Mouse (Mus musculus) stomach, embryonic 14.5 days (tissue): ENCODE data around the gene Rragd. TPM values are rescaled to one million over a fixed set of nuclear protein-coding genes. Genes with fewer than 3 reads are reported as not detected.
A peak's percentile ranks its signal among the peaks of the same experiment; 100 is the strongest.
"Not testable (repeated sequence)": the region's sequence is repeated elsewhere in the genome, so short reads cannot be mapped to it uniquely, and the experiment has no call there.

Source experiments
- ATAC-seq: fragments of 200-750 bp; cut with Nextera tagmentation; 2 replicates; pipeline ENCODE4 v1.8.0; 2017; ENCODE audit warnings: low read depth, moderate TSS enrichment; ENCODE audit not compliant: insufficient number of reproducible peaks, insufficient read depth, low FRiP score
- H3K27ac ChIP-seq: fragments of 300-500 bp; sonication (generic); 2 replicates; pipeline ENCODE4 v1.5.1; 2014; ENCODE audit warnings: mild to moderate bottlenecking, low read length, moderate library complexity, mixed read lengths
- H3K27me3 ChIP-seq: fragments of 300-500 bp; sonication (generic); 2 replicates; pipeline ENCODE4 v1.6.1; 2014; ENCODE audit warnings: low read length, control low read depth, mixed read lengths; ENCODE audit not compliant: control insufficient read depth, insufficient read depth
- H3K36me3 ChIP-seq: fragments of 300-500 bp; sonication (generic); 2 replicates; pipeline ENCODE4 v1.6.1; 2014; ENCODE audit warnings: mild to moderate bottlenecking, control low read depth, low read length, moderate library complexity, mixed read lengths; ENCODE audit not compliant: control insufficient read depth, insufficient read depth
- H3K4me1 ChIP-seq: fragments of 300-500 bp; sonication (generic); 2 replicates; pipeline ENCODE4 v1.6.1; 2014; ENCODE audit warnings: low read length, control low read depth, mixed read lengths; ENCODE audit not compliant: control insufficient read depth, insufficient read depth
- H3K4me2 ChIP-seq: fragments of 300-500 bp; sonication (generic); replicated peaks from 2 replicates; pipeline ENCODE4 v1.6.1; 2014; ENCODE audit warnings: low read depth, low read length, control low read depth
- H3K4me3 ChIP-seq: fragments of 300-500 bp; sonication (generic); 2 replicates; pipeline ENCODE4 v1.5.1; 2014; ENCODE audit warnings: low read depth, low read length, control low read depth
- H3K9ac ChIP-seq: fragments of 300-500 bp; sonication (generic); replicated peaks from 2 replicates; pipeline ENCODE4 v1.6.1; 2014; ENCODE audit warnings: low read depth, mild to moderate bottlenecking, control low read depth, low read length, moderate library complexity, mixed read lengths
- H3K9me3 ChIP-seq: fragments of 300-500 bp; sonication (generic); 2 replicates; pipeline ENCODE4 v1.6.1; 2016; ENCODE audit warnings: low read depth, low read length, control low read depth; ENCODE audit not compliant: control insufficient read depth
- WGBS: fragments of 180-500 bp; shearing (Covaris S2); extraction: QIAGEN DNeasy Blood & Tissue Kit; methylation state at CpG from one replicate; pipeline ENCODE4 v1.1.7; 2014; 5-methylcytosine and 5-hydroxymethylcytosine counted together
- polyA plus RNA-seq: library from polyadenylated mRNA; unstranded; fragments of >200 nt; fragmentation: Nextera tagmentation; extraction: Ambion mirVana; gene quantifications from 2 replicates; pipeline ENCODE4 v1.2.1, GENCODE M21; 2014

The Rragd gene
- polyA plus RNA-seq, 1 experiment from 2014 or later = 7.1 TPM

DNA sequence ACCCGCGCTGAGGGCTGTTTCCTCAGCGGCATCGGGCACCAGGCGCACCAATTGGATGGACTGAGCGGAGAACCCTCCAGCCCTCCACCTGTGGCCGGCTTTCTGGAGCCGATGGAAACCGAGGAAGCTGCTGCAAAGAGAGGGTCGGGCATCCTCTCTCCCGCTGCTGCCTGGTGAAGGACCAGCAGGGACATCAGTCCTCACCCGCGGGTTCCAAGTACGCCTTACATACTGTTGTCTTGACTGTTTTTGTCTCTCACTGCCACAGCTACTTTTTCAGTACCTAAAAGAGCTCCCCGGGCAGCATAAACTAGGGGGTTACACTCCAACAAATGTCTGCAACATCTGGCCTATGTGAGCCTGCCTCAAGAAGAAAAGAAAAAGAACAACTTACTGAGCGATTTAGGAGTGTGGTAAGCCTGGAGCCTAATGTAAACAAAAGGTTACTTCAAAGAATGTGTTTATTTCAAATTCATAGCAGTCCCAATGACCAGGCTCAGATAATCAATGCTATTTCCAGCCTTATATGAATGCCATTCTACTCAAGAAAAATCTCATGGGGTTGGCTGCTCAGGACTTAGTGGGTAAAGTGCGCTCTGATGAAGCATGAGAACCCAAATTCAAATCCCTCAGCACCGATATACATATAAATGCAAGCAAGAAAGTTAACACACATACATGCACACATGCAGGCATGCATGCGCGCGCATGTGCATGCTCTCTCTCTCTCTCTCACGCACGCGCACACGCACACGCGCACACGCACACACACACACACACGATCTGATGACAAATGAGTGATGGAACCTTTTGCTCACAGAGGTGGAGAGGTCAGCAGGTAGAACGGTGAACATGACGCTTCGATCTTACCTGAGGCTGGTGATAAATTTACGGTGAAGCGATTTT is 31.5 kb upstream of the Rragd start:
- H3K4me3 ChIP-seq = peak overlapping the region; percentile 69
- ATAC-seq = no peak
- H3K4me2 ChIP-seq = peak overlapping the region; percentile 97
- no peak overlapping the region for H3K27ac ChIP-seq
- H3K9ac ChIP-seq = no peak overlapping the region
- no peaks in the 10 kb centered on the region for H3K36me3 ChIP-seq
- H3K9me3 ChIP-seq = no peaks in the 10 kb centered on the region
- no peaks in the 10 kb centered on the region for H3K27me3 ChIP-seq
- H3K4me1 ChIP-seq = peaks cover 10% of the 10 kb centered on the region; the same call in 1 of the 2 replicates
- 6% methylated on average over 34 of the region's 34 CpGs for WGBS

DNA sequence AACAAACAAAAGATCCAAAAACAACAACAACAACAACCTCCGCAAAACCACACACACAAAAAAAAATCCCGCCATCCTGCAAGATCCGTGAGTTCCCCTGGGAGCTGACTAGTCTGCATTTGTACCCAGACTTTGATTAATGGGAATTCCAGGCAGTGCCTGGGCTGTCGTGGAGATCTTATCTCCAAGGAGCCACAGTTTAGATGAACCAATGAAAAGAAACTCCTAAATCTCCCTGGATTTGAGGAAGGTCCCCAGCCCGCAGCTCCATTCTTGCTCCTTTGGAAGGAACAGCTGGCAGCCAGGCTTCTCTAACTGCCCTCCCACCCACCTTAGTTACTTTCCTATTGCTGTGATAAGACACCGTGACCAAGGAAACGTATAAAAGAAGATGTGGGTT is 30.2 kb upstream of the Rragd start:
- peaks cover 10% of the 10 kb centered on the region; the same call in 1 of the 2 replicates for H3K4me1 ChIP-seq
- 3% methylated on average over 7 of the region's 7 CpGs for WGBS
- no peak overlapping the region for H3K9ac ChIP-seq
- no peak for ATAC-seq
- no peaks in the 10 kb centered on the region for H3K36me3 ChIP-seq
- H3K27ac ChIP-seq = no peak overlapping the region
- no peaks in the 10 kb centered on the region for H3K27me3 ChIP-seq
- H3K9me3 ChIP-seq = no peaks in the 10 kb centered on the region
- H3K4me2 ChIP-seq = peak overlapping the region; percentile 97
- H3K4me3 ChIP-seq = no peak overlapping the region

- 51% methylated on average over 2 of the region's 2 CpGs for WGBS
- Histone ChIP-seq H3K27me3 (no peaks in the 10 kb centered on the region), H3K4me2 (no peak overlapping the region), H3K36me3 (no peaks in the 10 kb centered on the region), H3K27ac (no peak overlapping the region), H3K4me1 (0 out of 2 replicates have a peak, but pooled peaks cover 6% of the 10 kb centered on the region), H3K9ac (no peak overlapping the region), H3K9me3 (no peaks in the 10 kb centered on the region), H3K4me3 (no peak overlapping the region)
- no peak for ATAC-seq
Observed at GRCm38 (mm10) chr4:32956423-32956822, 26.4 kb upstream of the Rragd start.

- Histone ChIP-seq H3K4me1 (no peaks in the 10 kb centered on the region), H3K27me3 (no peaks in the 10 kb centered on the region), H3K4me2 (no peak overlapping the region), H3K36me3 (no peaks in the 10 kb centered on the region), H3K9ac (no peak overlapping the region), H3K9me3 (no peaks in the 10 kb centered on the region), H3K4me3 (no peak overlapping the region), H3K27ac (no peak overlapping the region)
- no peak for ATAC-seq
- 67% methylated on average over 3 of the region's 3 CpGs for whole genome bisulfite sequencing
Observed at GRCm38 (mm10) chr4:32961394-32961793, 21.4 kb upstream of the Rragd start.

- H3K27me3 ChIP-seq = not testable (repeated sequence)
Observed at GRCm38 (mm10) chr4:32964619-32965018, 18.2 kb upstream of the Rragd start.

DNA sequence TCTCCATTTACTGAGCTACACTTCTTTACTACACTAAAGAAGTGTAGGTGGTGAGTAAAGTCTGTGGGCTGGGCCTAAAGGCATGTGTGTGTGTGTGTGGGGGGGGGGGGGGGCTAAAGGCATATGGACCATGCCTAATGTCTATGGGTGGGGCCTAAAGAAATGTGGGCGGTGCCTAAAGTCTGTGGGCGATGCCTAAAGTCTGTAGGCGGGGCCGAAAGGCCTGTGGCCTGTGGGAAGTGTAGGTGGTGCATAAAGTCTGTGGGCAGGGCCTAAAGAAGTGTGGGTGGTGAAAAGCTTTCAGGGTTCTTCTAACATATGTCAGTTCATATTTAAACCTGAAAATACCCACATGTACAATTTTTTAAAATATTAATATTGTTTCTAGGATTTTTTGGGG is 5.5 kb upstream of the Rragd start:
- 89% methylated on average over 4 of the region's 4 CpGs for WGBS

More at GRCm38 (mm10) chr4:32964619-32965018, 18.2 kb upstream of the Rragd start:
- not testable (repeated sequence) for H3K9me3 ChIP-seq, H3K27ac ChIP-seq, H3K4me1 ChIP-seq, H3K4me2 ChIP-seq, ATAC-seq, H3K9ac ChIP-seq, H3K36me3 ChIP-seq, H3K4me3 ChIP-seq
- WGBS = 74% methylated on average over 19 of the region's 19 CpGs

DNA sequence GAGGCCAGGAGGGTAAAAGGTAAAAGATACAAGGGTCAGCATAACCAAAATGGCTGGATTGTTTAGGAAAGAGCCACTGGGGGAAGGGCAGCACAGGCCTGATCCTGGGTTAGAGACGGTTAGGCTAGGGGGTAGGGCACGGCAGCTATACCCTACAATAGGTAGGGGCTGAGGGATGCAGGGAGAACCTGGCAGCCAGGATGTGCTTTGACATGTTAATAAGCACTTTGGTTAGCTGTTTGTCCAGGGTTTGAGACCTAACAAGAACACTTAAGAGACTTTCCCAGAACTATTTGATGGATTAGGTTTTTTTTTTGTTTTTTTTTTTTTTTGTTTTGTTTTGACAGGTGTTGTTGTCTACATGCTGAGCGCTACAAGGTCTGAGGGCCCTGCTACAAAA is 2.8 kb upstream of the Rragd start:
- Histone ChIP-seq H3K9me3 (no peaks in the 10 kb centered on the region), H3K4me1 (peaks cover 5% of the 10 kb centered on the region; the same call in 1 of the 2 replicates), H3K4me3 (no peak overlapping the region), H3K27me3 (no peaks in the 10 kb centered on the region; the same call in 1 of the 2 replicates), H3K27ac (no peak overlapping the region), H3K4me2 (no peak overlapping the region), H3K9ac (no peak overlapping the region), H3K36me3 (no peaks in the 10 kb centered on the region)
- ATAC-seq = no peak
- 79% methylated on average over 3 of the region's 3 CpGs for WGBS

More for the DNA sequence above, 5.5 kb upstream of the Rragd start:
- ATAC-seq = no peak
- H3K9me3 ChIP-seq = no peaks in the 10 kb centered on the region
- H3K4me3 ChIP-seq = no peak overlapping the region
- H3K4me2 ChIP-seq = no peak overlapping the region
- no peaks in the 10 kb centered on the region for H3K4me1 ChIP-seq
- no peaks in the 10 kb centered on the region for H3K36me3 ChIP-seq
- H3K9ac ChIP-seq = no peak overlapping the region
- no peaks in the 10 kb centered on the region for H3K27me3 ChIP-seq
- H3K27ac ChIP-seq = no peak overlapping the region

DNA sequence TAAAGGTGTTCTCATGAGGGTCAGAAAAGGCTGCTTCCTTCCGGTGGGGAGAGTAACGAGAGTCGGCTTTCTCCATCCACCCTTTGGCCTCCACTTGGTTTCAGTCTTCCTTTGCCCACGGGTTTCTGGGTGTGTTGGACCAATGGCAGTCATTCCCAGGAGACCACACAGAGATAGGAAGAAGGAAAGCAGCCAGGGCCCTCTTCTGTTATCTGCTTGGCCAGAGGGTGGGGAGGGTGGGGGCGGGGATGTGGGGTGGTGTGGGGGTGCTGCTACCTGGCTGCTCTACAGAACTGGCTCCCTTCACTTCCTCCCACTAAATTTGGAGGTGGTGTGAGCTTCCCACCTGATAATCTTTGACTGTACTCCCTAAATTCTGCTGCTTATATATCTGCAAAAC is 1.2 kb upstream of the Rragd start:
- no peak for ATAC-seq
- WGBS = 19% methylated on average over 5 of the region's 5 CpGs
- H3K36me3 ChIP-seq = no peaks in the 10 kb centered on the region
- H3K4me1 ChIP-seq = peaks cover 6% of the 10 kb centered on the region; the same call in 1 of the 2 replicates
- H3K27ac ChIP-seq = no peak overlapping the region
- no peaks in the 10 kb centered on the region; the same call in 1 of the 2 replicates for H3K27me3 ChIP-seq
- no peak overlapping the region for H3K4me2 ChIP-seq
- no peaks in the 10 kb centered on the region for H3K9me3 ChIP-seq
- H3K4me3 ChIP-seq = no peak overlapping the region
- no peak overlapping the region for H3K9ac ChIP-seq
